Mouse (Mus musculus): ENCODE data around the gene Taf1b. TPM values are rescaled to one million over a fixed set of nuclear protein-coding genes. Genes with fewer than 3 reads are reported as not detected.
"Not testable (repeated sequence)": the region's sequence is repeated elsewhere in the genome, so short reads cannot be mapped to it uniquely, and the experiment has no call there.

Taf1b gene
- polyA plus RNA-seq, 1 experiment: 13.8 TPM

GRCm38 (mm10) chr12:24493412-24493811, 4.7 kb upstream of the Taf1b start:
- Histone ChIP-seq H3K4me3 (ENCODE audit: insufficient read depth, low read length) (peak overlapping the region; percentile 55), H3K4me1 (ENCODE audit: control insufficient read depth, insufficient read depth, low read length) (peaks cover 9% of the 10 kb centered on the region; the same call in 1 of the 2 replicates), H3K27ac (ENCODE audit: insufficient read depth, low read depth, low read length) (peak overlapping the region; percentile 92)
- TF ChIP-seq CTCF (IDR thresholded peaks at IDR 0.05; ENCODE audit: low read depth, low read length) (no peak), POLR2A (IDR thresholded peaks at IDR 0.05; ENCODE audit: borderline replicate concordance, low read depth, low read length) (no peak)

- not testable (repeated sequence) for H3K4me1 ChIP-seq (ENCODE audit: control insufficient read depth, insufficient read depth, low read length); H3K4me3 ChIP-seq (ENCODE audit: insufficient read depth, low read length); H3K27ac ChIP-seq (ENCODE audit: insufficient read depth, low read depth, low read length)
These were observed 3.4 kb upstream of the Taf1b start for GRCm38 (mm10) chr12:24494791-24495190.

GRCm38 (mm10) chr12:24498841-24499485, 804 bp downstream of the Taf1b start:
- H3K4me1 ChIP-seq (ENCODE audit: control insufficient read depth, insufficient read depth, low read length): not testable (repeated sequence)
- Histone ChIP-seq H3K27ac (ENCODE audit: insufficient read depth, low read depth, low read length) (peak overlapping the region; percentile 86), H3K4me3 (ENCODE audit: insufficient read depth, low read length) (peak overlapping the region; percentile 86)

GRCm38 (mm10) chr12:24517118-24517517, 19.0 kb downstream of the Taf1b start:
- no peak for TF ChIP-seq POLR2A (IDR thresholded peaks at IDR 0.05; ENCODE audit: borderline replicate concordance, low read depth, low read length)
- TF ChIP-seq CTCF (IDR thresholded peaks at IDR 0.05; ENCODE audit: low read depth, low read length): no peak
- H3K4me1 ChIP-seq (ENCODE audit: control insufficient read depth, insufficient read depth, low read length): peaks cover 7% of the 10 kb centered on the region
- no peak overlapping the region for H3K27ac ChIP-seq (ENCODE audit: insufficient read depth, low read depth, low read length)
- no peak overlapping the region for H3K4me3 ChIP-seq (ENCODE audit: insufficient read depth, low read length)

- no peaks in the 10 kb centered on the region for H3K4me1 ChIP-seq (ENCODE audit: control insufficient read depth, insufficient read depth, low read length)
- TF ChIP-seq CTCF (IDR thresholded peaks at IDR 0.05; ENCODE audit: low read depth, low read length) (no peak), POLR2A (IDR thresholded peaks at IDR 0.05; ENCODE audit: borderline replicate concordance, low read depth, low read length) (no peak)
- no peak overlapping the region for H3K27ac ChIP-seq (ENCODE audit: insufficient read depth, low read depth, low read length)
- no peak overlapping the region for H3K4me3 ChIP-seq (ENCODE audit: insufficient read depth, low read length)
These were observed 22.9 kb downstream of the Taf1b start for GRCm38 (mm10) chr12:24521076-24521475.

GRCm38 (mm10) chr12:24525065-24525464, 26.9 kb downstream of the Taf1b start:
- not testable (repeated sequence) for H3K4me3 ChIP-seq (ENCODE audit: insufficient read depth, low read length); H3K27ac ChIP-seq (ENCODE audit: insufficient read depth, low read depth, low read length); H3K4me1 ChIP-seq (ENCODE audit: control insufficient read depth, insufficient read depth, low read length)

GRCm38 (mm10) chr12:24536390-24536789, 38.2 kb downstream of the Taf1b start:
- Histone ChIP-seq H3K27ac (ENCODE audit: insufficient read depth, low read depth, low read length) (no peak overlapping the region), H3K4me3 (ENCODE audit: insufficient read depth, low read length) (no peak overlapping the region), H3K4me1 (ENCODE audit: control insufficient read depth, insufficient read depth, low read length) (0 out of 2 replicates have a peak, but pooled peaks cover 2% of the 10 kb centered on the region)
- no peak for TF ChIP-seq CTCF (IDR thresholded peaks at IDR 0.05; ENCODE audit: low read depth, low read length)
- no peak for TF ChIP-seq POLR2A (IDR thresholded peaks at IDR 0.05; ENCODE audit: borderline replicate concordance, low read depth, low read length)

GRCm38 (mm10) chr12:24537201-24537600, 39.0 kb downstream of the Taf1b start:
- H3K27ac ChIP-seq (ENCODE audit: insufficient read depth, low read depth, low read length): no peak overlapping the region
- TF ChIP-seq POLR2A (IDR thresholded peaks at IDR 0.05; ENCODE audit: borderline replicate concordance, low read depth, low read length) (no peak), CTCF (IDR thresholded peaks at IDR 0.05; ENCODE audit: low read depth, low read length) (no peak)
- H3K4me1 ChIP-seq (ENCODE audit: control insufficient read depth, insufficient read depth, low read length): peaks cover 5% of the 10 kb centered on the region; the same call in 1 of the 2 replicates
- H3K4me3 ChIP-seq (ENCODE audit: insufficient read depth, low read length): no peak overlapping the region

GRCm38 (mm10) chr12:24537965-24538364, 39.8 kb downstream of the Taf1b start:
- TF ChIP-seq CTCF (IDR thresholded peaks at IDR 0.05; ENCODE audit: low read depth, low read length) (no peak), POLR2A (IDR thresholded peaks at IDR 0.05; ENCODE audit: borderline replicate concordance, low read depth, low read length) (no peak)
- Histone ChIP-seq H3K4me3 (ENCODE audit: insufficient read depth, low read length) (no peak overlapping the region), H3K4me1 (ENCODE audit: control insufficient read depth, insufficient read depth, low read length) (peaks cover 5% of the 10 kb centered on the region; the same call in 1 of the 2 replicates), H3K27ac (ENCODE audit: insufficient read depth, low read depth, low read length) (no peak overlapping the region)

- Histone ChIP-seq H3K4me3 (ENCODE audit: insufficient read depth, low read length) (no peak overlapping the region), H3K27ac (ENCODE audit: insufficient read depth, low read depth, low read length) (no peak overlapping the region), H3K4me1 (ENCODE audit: control insufficient read depth, insufficient read depth, low read length) (peaks cover 3% of the 10 kb centered on the region; the same call in 1 of the 2 replicates)
- no peak for TF ChIP-seq POLR2A (IDR thresholded peaks at IDR 0.05; ENCODE audit: borderline replicate concordance, low read depth, low read length)
- no peak for TF ChIP-seq CTCF (IDR thresholded peaks at IDR 0.05; ENCODE audit: low read depth, low read length)
These were observed 43.4 kb downstream of the Taf1b start for GRCm38 (mm10) chr12:24541426-24542154.

Measured in bone marrow macrophage, adult 2 months (primary cell).